Mouse (Mus musculus): Measurements from ENCODE around the gene Tmem95. TPM values are rescaled to one million over a fixed set of nuclear protein-coding genes. Genes with fewer than 3 reads are reported as not detected.

The Tmem95 gene
- total RNA-seq, 2 experiments from 2014 or later, result not detected

Other genes with a start within 250 kb of the Tmem95 start
Only the 30 nearest of the 40 such genes appear.
- gene Polr2a, start 119.4 kb downstream of the Tmem95 start, total RNA-seq (2014; fragmentation: Nextera tagmentation), result 106 TPM in 2 replicates
- 11.9 and 26.6 TPM in 2 replicates for gene Polr2a, start 119.4 kb downstream of the Tmem95 start, total RNA-seq (2017)
- gene Slc35g3, start 116.0 kb downstream of the Tmem95 start, total RNA-seq (2014; fragmentation: Nextera tagmentation), result not detected in 2 replicates
- gene Slc35g3, start 116.0 kb downstream of the Tmem95 start, total RNA-seq (2017), result not detected in 2 replicates
- 2.8 and 4.0 TPM in 2 replicates for gene Zbtb4, start 112.1 kb downstream of the Tmem95 start, total RNA-seq (2014; fragmentation: Nextera tagmentation)
- gene Zbtb4, start 112.1 kb downstream of the Tmem95 start, total RNA-seq (2017), result 1.1 and 2.1 TPM in 2 replicates
- 2.3 TPM in 1 of 2 replicates, not detected in the other for gene Chrnb1, start 82.1 kb downstream of the Tmem95 start, total RNA-seq (2014; fragmentation: Nextera tagmentation)
- 0.28 and 1.9 TPM in 2 replicates for gene Chrnb1, start 82.1 kb downstream of the Tmem95 start, total RNA-seq (2017)
- 0.57 and 0.63 TPM in 2 replicates for gene Fgf11, start 76.2 kb downstream of the Tmem95 start, total RNA-seq (2014; fragmentation: Nextera tagmentation)
- gene Fgf11, start 76.2 kb downstream of the Tmem95 start, total RNA-seq (2017), result 2.3 TPM in 1 of 2 replicates, not detected in the other
- gene Tmem102, start 72.4 kb downstream of the Tmem95 start, total RNA-seq (2014; fragmentation: Nextera tagmentation), result not detected in 2 replicates
- gene Tmem102, start 72.4 kb downstream of the Tmem95 start, total RNA-seq (2017), result not detected in 2 replicates
- not detected in 2 replicates for gene Gm39566, start 62.7 kb downstream of the Tmem95 start, total RNA-seq (2014; fragmentation: Nextera tagmentation)
- gene Gm39566, start 62.7 kb downstream of the Tmem95 start, total RNA-seq (2017), result not detected in 2 replicates
- not detected in 2 replicates for gene Spem2, start 59.6 kb downstream of the Tmem95 start, total RNA-seq (2014; fragmentation: Nextera tagmentation)
- not detected in 2 replicates for gene Spem2, start 59.6 kb downstream of the Tmem95 start, total RNA-seq (2017)
- not detected in 2 replicates for gene Spem1, start 55.8 kb downstream of the Tmem95 start, total RNA-seq (2014; fragmentation: Nextera tagmentation)
- not detected in 2 replicates for gene Spem1, start 55.8 kb downstream of the Tmem95 start, total RNA-seq (2017)
- 7.9 and 8.3 TPM in 2 replicates for gene Nlgn2, start 40.2 kb downstream of the Tmem95 start, total RNA-seq (2014; fragmentation: Nextera tagmentation)
- 2.9 and 3.8 TPM in 2 replicates for gene Nlgn2, start 40.2 kb downstream of the Tmem95 start, total RNA-seq (2017)
- gene Tmem256, start 39.5 kb downstream of the Tmem95 start, total RNA-seq (2014; fragmentation: Nextera tagmentation), result 166 and 210 TPM in 2 replicates
- 64.8 and 66.7 TPM in 2 replicates for gene Tmem256, start 39.5 kb downstream of the Tmem95 start, total RNA-seq (2017)
- 54.7 and 61.3 TPM in 2 replicates for gene Plscr3, start 31.6 kb downstream of the Tmem95 start, total RNA-seq (2014; fragmentation: Nextera tagmentation)
- 14.5 and 14.8 TPM in 2 replicates for gene Plscr3, start 31.6 kb downstream of the Tmem95 start, total RNA-seq (2017)
- 0.48 TPM in 1 of 2 replicates, not detected in the other for gene Tnk1, start 19.3 kb downstream of the Tmem95 start, total RNA-seq (2014; fragmentation: Nextera tagmentation)
- 0.34 TPM in 1 of 2 replicates, not detected in the other for gene Tnk1, start 19.3 kb downstream of the Tmem95 start, total RNA-seq (2017)
- 0.54 and 0.79 TPM in 2 replicates for gene Kctd11, start 3.4 kb upstream of the Tmem95 start, total RNA-seq (2014; fragmentation: Nextera tagmentation)
- gene Kctd11, start 3.4 kb upstream of the Tmem95 start, total RNA-seq (2017), result 1.3 TPM in 1 of 2 replicates, not detected in the other
- gene Acap1, start 17.5 kb upstream of the Tmem95 start, total RNA-seq (2014; fragmentation: Nextera tagmentation), result 52.7 and 59.4 TPM in 2 replicates
- gene Acap1, start 17.5 kb upstream of the Tmem95 start, total RNA-seq (2017), result 40.3 and 55.2 TPM in 2 replicates
- 2.4 and 4.0 TPM in 2 replicates for gene 2810408A11Rik, start 23.0 kb upstream of the Tmem95 start, total RNA-seq (2014; fragmentation: Nextera tagmentation)
- 3.4 and 4.1 TPM in 2 replicates for gene 2810408A11Rik, start 23.0 kb upstream of the Tmem95 start, total RNA-seq (2017)
- gene Neurl4, start 23.1 kb upstream of the Tmem95 start, total RNA-seq (2014; fragmentation: Nextera tagmentation), result 31.7 and 51.2 TPM in 2 replicates
- gene Neurl4, start 23.1 kb upstream of the Tmem95 start, total RNA-seq (2017), result 27.9 and 64.3 TPM in 2 replicates
- 155 and 190 TPM in 2 replicates for gene Gps2, start 35.9 kb upstream of the Tmem95 start, total RNA-seq (2014; fragmentation: Nextera tagmentation)
- 53.7 and 106 TPM in 2 replicates for gene Gps2, start 35.9 kb upstream of the Tmem95 start, total RNA-seq (2017)
- gene Eif5a, start 43.9 kb upstream of the Tmem95 start, total RNA-seq (2014; fragmentation: Nextera tagmentation), result 1,285 and 1,514 TPM in 2 replicates
- gene Eif5a, start 43.9 kb upstream of the Tmem95 start, total RNA-seq (2017), result 1,032 and 1,474 TPM in 2 replicates
- gene Ybx2, start 57.8 kb upstream of the Tmem95 start, total RNA-seq (2014; fragmentation: Nextera tagmentation), result 2.2 TPM in 1 of 2 replicates, not detected in the other
- gene Ybx2, start 57.8 kb upstream of the Tmem95 start, total RNA-seq (2017), result not detected in 2 replicates
- gene Slc2a4, start 70.2 kb upstream of the Tmem95 start, total RNA-seq (2014; fragmentation: Nextera tagmentation), result 0.15 and 5.2 TPM in 2 replicates
- 0.19 and 0.88 TPM in 2 replicates for gene Slc2a4, start 70.2 kb upstream of the Tmem95 start, total RNA-seq (2017)
- gene Cldn7, start 86.8 kb upstream of the Tmem95 start, total RNA-seq (2014; fragmentation: Nextera tagmentation), result not detected in 2 replicates
- not detected in 2 replicates for gene Cldn7, start 86.8 kb upstream of the Tmem95 start, total RNA-seq (2017)
- 181 and 216 TPM in 2 replicates for gene Ctdnep1, start 103.1 kb upstream of the Tmem95 start, total RNA-seq (2014; fragmentation: Nextera tagmentation)
- gene Ctdnep1, start 103.1 kb upstream of the Tmem95 start, total RNA-seq (2017), result 9.8 and 38.6 TPM in 2 replicates
- 81.7 and 104 TPM in 2 replicates for gene Elp5, start 104.5 kb upstream of the Tmem95 start, total RNA-seq (2014; fragmentation: Nextera tagmentation)
- 66.4 and 82.7 TPM in 2 replicates for gene Elp5, start 104.5 kb upstream of the Tmem95 start, total RNA-seq (2017)
- 267 and 278 TPM in 2 replicates for gene Gabarap, start 113.1 kb upstream of the Tmem95 start, total RNA-seq (2014; fragmentation: Nextera tagmentation)
- gene Gabarap, start 113.1 kb upstream of the Tmem95 start, total RNA-seq (2017), result 222 and 223 TPM in 2 replicates
- 49.1 and 53.9 TPM in 2 replicates for gene Phf23, start 117.8 kb upstream of the Tmem95 start, total RNA-seq (2014; fragmentation: Nextera tagmentation)
- gene Phf23, start 117.8 kb upstream of the Tmem95 start, total RNA-seq (2017), result 46.2 and 53.7 TPM in 2 replicates
- 20.3 and 30.0 TPM in 2 replicates for gene Dvl2, start 122.6 kb upstream of the Tmem95 start, total RNA-seq (2014; fragmentation: Nextera tagmentation)
- gene Dvl2, start 122.6 kb upstream of the Tmem95 start, total RNA-seq (2017), result 15.8 and 20.8 TPM in 2 replicates
- 50.8 and 85.0 TPM in 2 replicates for gene Acadvl, start 137.4 kb upstream of the Tmem95 start, total RNA-seq (2014; fragmentation: Nextera tagmentation)
- gene Acadvl, start 137.4 kb upstream of the Tmem95 start, total RNA-seq (2017), result 58.1 and 70.7 TPM in 2 replicates
- gene Dlg4, start 138.9 kb upstream of the Tmem95 start, total RNA-seq (2014; fragmentation: Nextera tagmentation), result 2.1 and 3.0 TPM in 2 replicates
- gene Dlg4, start 138.9 kb upstream of the Tmem95 start, total RNA-seq (2017), result 0.23 and 0.76 TPM in 2 replicates
- gene Asgr1, start 176.1 kb upstream of the Tmem95 start, total RNA-seq (2014; fragmentation: Nextera tagmentation), result not detected in 2 replicates
- not detected in 2 replicates for gene Asgr1, start 176.1 kb upstream of the Tmem95 start, total RNA-seq (2017)